Mouse (Mus musculus) bone marrow, adult 2 months (tissue): ENCODE results near the gene Slc35b4.

Experiments used
- CTCF ChIP-seq: fragments of 200-500 bp; IDR thresholded peaks from 2 replicates; pipeline ENCODE4 v1.5.1; 2011; ENCODE audit warnings: low read length, control low read depth; ENCODE audit not compliant: control insufficient read depth, insufficient read depth
- POLR2A ChIP-seq: fragments of 200-500 bp; IDR thresholded peaks from 2 replicates; pipeline ENCODE4 v1.6.1; 2011; ENCODE audit warnings: low read depth, mild to moderate bottlenecking, control low read depth, low read length, borderline replicate concordance; ENCODE audit not compliant: control insufficient read depth

DNA sequence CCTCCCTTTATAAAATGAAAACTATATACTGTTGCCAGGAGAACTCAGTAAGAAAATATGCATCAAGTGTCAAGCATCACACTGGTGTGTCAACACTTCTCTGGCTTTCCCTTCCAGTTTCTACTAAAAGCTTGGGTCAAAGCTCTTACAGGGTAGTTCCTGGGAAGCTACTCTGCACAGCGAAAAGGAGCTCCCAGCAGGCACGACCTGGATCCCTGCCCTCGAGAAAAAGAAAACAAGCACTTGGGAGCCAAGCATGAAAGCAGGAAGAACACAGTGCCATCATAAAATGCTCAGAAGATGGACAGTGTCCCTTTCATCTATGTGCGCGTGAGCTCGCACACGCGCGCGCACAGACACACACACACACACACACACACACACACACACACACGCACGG, 3.7 kb downstream of the Slc35b4 start:
- TF ChIP-seq CTCF: no peak
- TF ChIP-seq POLR2A: no peak
